7 mouse cellular contexts compared by ENCODE assay signal in genomic region chr2:30440211-30440700, GRCm38 (mm10). TPM values are rescaled to one million over a fixed set of nuclear protein-coding genes. Genes with fewer than 3 reads are reported as not detected.
DNase-seq lines count a peak whose midpoint lies in the region; ATAC-seq and TF ChIP-seq lines count a peak whose summit lies in the region.

No protein-coding gene starts in this region.

- H3K4me1 ChIP-seq in cortical plate, adult 2 months (ENCODE audit: control insufficient read depth, insufficient read depth, low read length): peaks cover 14% of the 10 kb centered on the region
- H3K4me1 ChIP-seq in hindbrain, embryonic 14.5 days (replicated peaks; ENCODE audit: control insufficient read depth, insufficient read depth, low read length): peaks cover 35% of the 10 kb centered on the region
- peaks cover 44% of the 10 kb centered on the region for H3K4me1 ChIP-seq in liver, postnatal 0 days (ENCODE audit: insufficient read depth)

- TF ChIP-seq EP300 in liver, postnatal 0 days (IDR thresholded peaks at IDR 0.05; ENCODE audit: low read depth): no peak

- peak overlapping the region; percentile 97 for H3K27ac ChIP-seq in cortical plate, adult 2 months (ENCODE audit: insufficient read depth, low read length)
- H3K27ac ChIP-seq in hindbrain, embryonic 14.5 days: peak overlapping the region; percentile 93
- H3K27ac ChIP-seq in liver, postnatal 0 days (ENCODE audit: low read depth): peak overlapping the region; percentile 95

- no peak for ATAC-seq in hindbrain, embryonic 14.5 days (ENCODE audit: low FRiP score)
- no peak for ATAC-seq in liver, postnatal 0 days

- 61% methylated on average over 3 of the region's 3 CpGs for WGBS in hindbrain, embryonic 14.5 days
- 60% methylated on average over 3 of the region's 3 CpGs for WGBS in liver, postnatal 0 days (ENCODE audit: insufficient replicate concordance)

- H3K9me3 ChIP-seq in hindbrain, embryonic 14.5 days (ENCODE audit: control insufficient read depth, low read length): no peaks in the 10 kb centered on the region
- no peaks in the 10 kb centered on the region for H3K9me3 ChIP-seq in liver, postnatal 0 days (ENCODE audit: low read length)

- no peak overlapping the region for H3K4me2 ChIP-seq in hindbrain, embryonic 14.5 days (replicated peaks)
- H3K4me2 ChIP-seq in liver, postnatal 0 days (ENCODE audit: low read depth, low read length): no peak overlapping the region

- no peak overlapping the region for H3K4me3 ChIP-seq in cortical plate, adult 2 months (ENCODE audit: insufficient read depth, low read length)
- no peak overlapping the region for H3K4me3 ChIP-seq in hindbrain, embryonic 14.5 days (replicated peaks; ENCODE audit: low read length)
- H3K4me3 ChIP-seq in liver, postnatal 0 days (ENCODE audit: low read depth, low read length): no peak overlapping the region

- no peak for TF ChIP-seq POLR2A in cortical plate, adult 2 months (IDR thresholded peaks at IDR 0.05; ENCODE audit: extremely low read depth, insufficient read depth, low read length)

- H3K9ac ChIP-seq in hindbrain, embryonic 14.5 days: no peak overlapping the region
- H3K9ac ChIP-seq in liver, postnatal 0 days (replicated peaks): no peak overlapping the region

- H3K27me3 ChIP-seq in hindbrain, embryonic 14.5 days (ENCODE audit: control insufficient read depth, insufficient read depth, low read length): no peaks in the 10 kb centered on the region
- no peaks in the 10 kb centered on the region for H3K27me3 ChIP-seq in liver, postnatal 0 days (ENCODE audit: insufficient read depth, low read length)

- TF ChIP-seq CTCF in cortical plate, adult 2 months (IDR thresholded peaks at IDR 0.05; ENCODE audit: extremely low read depth, insufficient read depth, low read length): no peak
- no peak for TF ChIP-seq CTCF in liver, postnatal 0 days (IDR thresholded peaks at IDR 0.05; ENCODE audit: low read depth)

- H3K36me3 ChIP-seq in hindbrain, embryonic 14.5 days (replicated peaks; ENCODE audit: control insufficient read depth, insufficient read depth): peaks cover 53% of the 10 kb centered on the region
- peaks cover 69% of the 10 kb centered on the region for H3K36me3 ChIP-seq in liver, postnatal 0 days (replicated peaks; ENCODE audit: insufficient read depth, low read length)

- DNase-seq in NIH3T3 (ENCODE audit: low read depth): peak; percentile 75
- DNase-seq in hindbrain, embryonic 14.5 days (ENCODE audit: low spot score): no peak
- DNase-seq in liver, postnatal 0 days: no peak
- DNase-seq in frontal cortex, postnatal 14 days (ENCODE audit: low spot score in 2 of 2): no peak
- DNase-seq in embryo, embryonic 10 days (ENCODE audit: low spot score): no peak
- DNase-seq in adrenal gland, adult 2 months: no peak

RNA-seq across cellular contexts. Expression of gene Ptpa, which starts 24.4 kb away (rescaled TPM):
- 167 and 176 TPM in 2 replicates for polyA plus RNA-seq in cortical plate, adult 2 months (2012; rRNA removed)
- polyA plus RNA-seq in hindbrain, embryonic 14.5 days (2014; fragmentation: Nextera tagmentation; extraction: Ambion mirVana): 71.7 and 79.8 TPM in 2 replicates
- 65.6 and 76.8 TPM in 2 replicates for polyA plus RNA-seq in liver, postnatal 0 days (2015; fragmentation: Nextera tagmentation; extraction: Ambion mirVana)
- 100 to 1,000 TPM; 124 to 147 TPM for total RNA-seq in adrenal gland, adult 2 months (2021)
- 235 and 242 TPM in 2 replicates for polyA plus RNA-seq in adrenal gland, adult 2 months (2012; rRNA removed)

RNA-seq across cellular contexts. Expression of gene Crat, which starts 24.6 kb away (rescaled TPM):
- polyA plus RNA-seq in cortical plate, adult 2 months (2012; rRNA removed): 44.7 and 50.9 TPM in 2 replicates
- 30.3 and 32.0 TPM in 2 replicates for polyA plus RNA-seq in hindbrain, embryonic 14.5 days (2014; fragmentation: Nextera tagmentation; extraction: Ambion mirVana)
- polyA plus RNA-seq in liver, postnatal 0 days (2015; fragmentation: Nextera tagmentation; extraction: Ambion mirVana): 57.5 and 64.3 TPM in 2 replicates
- total RNA-seq in adrenal gland, adult 2 months (2021): 100 to 1,000 TPM; 216 to 274 TPM
- 326 and 448 TPM in 2 replicates for polyA plus RNA-seq in adrenal gland, adult 2 months (2012; rRNA removed)

RNA-seq across cellular contexts. Expression of gene Ier5l, which starts 33.8 kb away (rescaled TPM):
- 19.5 and 22.1 TPM in 2 replicates for polyA plus RNA-seq in cortical plate, adult 2 months (2012; rRNA removed)
- 2.4 and 2.7 TPM in 2 replicates for polyA plus RNA-seq in hindbrain, embryonic 14.5 days (2014; fragmentation: Nextera tagmentation; extraction: Ambion mirVana)
- 0.31 and 0.69 TPM in 2 replicates for polyA plus RNA-seq in liver, postnatal 0 days (2015; fragmentation: Nextera tagmentation; extraction: Ambion mirVana)
- total RNA-seq in adrenal gland, adult 2 months (2021): 1 to 10 TPM; 2.4 to 7.8 TPM
- 30.6 and 39.4 TPM in 2 replicates for polyA plus RNA-seq in adrenal gland, adult 2 months (2012; rRNA removed)

RNA-seq across cellular contexts. Expression of gene Dolpp1, which starts 48.2 kb away (rescaled TPM):
- polyA plus RNA-seq in cortical plate, adult 2 months (2012; rRNA removed): 32.0 and 35.5 TPM in 2 replicates
- 51.6 and 54.2 TPM in 2 replicates for polyA plus RNA-seq in hindbrain, embryonic 14.5 days (2014; fragmentation: Nextera tagmentation; extraction: Ambion mirVana)
- polyA plus RNA-seq in liver, postnatal 0 days (2015; fragmentation: Nextera tagmentation; extraction: Ambion mirVana): 12.0 and 12.2 TPM in 2 replicates
- 10 to 100 TPM; 16.5 to 21.9 TPM for total RNA-seq in adrenal gland, adult 2 months (2021)
- 70.6 and 82.0 TPM in 2 replicates for polyA plus RNA-seq in adrenal gland, adult 2 months (2012; rRNA removed)
